Mouse (Mus musculus): ENCODE measurements around the gene Tnfaip1. TPM values are rescaled to one million over a fixed set of nuclear protein-coding genes. Genes with fewer than 3 reads are reported as not detected.
A peak's percentile ranks its signal among the peaks of the same experiment; 100 is the strongest.
"Not testable (repeated sequence)": the region's sequence is repeated elsewhere in the genome, so short reads cannot be mapped to it uniquely, and the experiment has no call there.

Tnfaip1 gene
- polyA plus RNA-seq (2014; fragmentation: Nextera tagmentation; extraction: Ambion mirVana) = 42.1 and 42.2 TPM in 2 replicates

GRCm38 (mm10) chr11:78536080-78536689, at the start of gene Tnfaip1, which contains the start of gene Ift20:
TSS of gene Tnfaip1 (minus strand) at chr11:78536332.
TSS of gene Ift20 (plus strand) at chr11:78536361.
- peak; percentile 96 for DNase-seq (ENCODE audit: low spot score)
- Histone ChIP-seq H3K4me2 (peak within 1 kb of the TSS; percentile 94), H3K4me3 (ENCODE audit: low read depth, low read length) (peak within 1 kb of the TSS; percentile 83), H3K4me1 (replicated peaks; ENCODE audit: control insufficient read depth, insufficient read depth, low read length) (peaks cover 19% of the 10 kb centered on the region; the same call in 1 of the 2 replicates), H3K36me3 (ENCODE audit: control insufficient read depth, insufficient read depth, low read length) (peaks cover 8% of the 10 kb centered on the region), H3K27me3 (replicated peaks; ENCODE audit: control insufficient read depth, insufficient read depth, low read length) (no peaks in the 10 kb centered on the region), H3K9me3 (ENCODE audit: control insufficient read depth, low read length) (no peaks in the 10 kb centered on the region), H3K9ac (ENCODE audit: low read depth, low read length) (peak within 1 kb of the TSS; percentile 93), H3K27ac (ENCODE audit: low read depth, low read length) (peak within 1 kb of the TSS; percentile 81)
- WGBS = under 1% methylated on average over 52 of the region's 52 CpGs
- ATAC-seq (replicated peaks; ENCODE audit: low FRiP score) = peak; percentile 97

- Histone ChIP-seq H3K9ac (ENCODE audit: low read depth, low read length) (no peak overlapping the region; the same call in 1 of the 2 replicates), H3K9me3 (ENCODE audit: control insufficient read depth, low read length) (no peaks in the 10 kb centered on the region), H3K4me3 (ENCODE audit: low read depth, low read length) (no peak overlapping the region), H3K4me2 (no peak overlapping the region), H3K36me3 (ENCODE audit: control insufficient read depth, insufficient read depth, low read length) (peaks cover 20% of the 10 kb centered on the region), H3K4me1 (replicated peaks; ENCODE audit: control insufficient read depth, insufficient read depth, low read length) (no peaks in the 10 kb centered on the region), H3K27ac (ENCODE audit: low read depth, low read length) (no peak overlapping the region), H3K27me3 (replicated peaks; ENCODE audit: control insufficient read depth, insufficient read depth, low read length) (no peaks in the 10 kb centered on the region)
- DNase-seq (ENCODE audit: low spot score) (no peak), ATAC-seq (replicated peaks; ENCODE audit: low FRiP score) (no peak)
- WGBS = 70% methylated on average over 6 of the region's 6 CpGs
Observed at GRCm38 (mm10) chr11:78582848-78583247, 46.7 kb upstream of the Tnfaip1 start.

- Histone ChIP-seq H3K27ac (ENCODE audit: low read depth, low read length) (no peak overlapping the region), H3K4me2 (no peak overlapping the region), H3K9ac (ENCODE audit: low read depth, low read length) (no peak overlapping the region), H3K27me3 (replicated peaks; ENCODE audit: control insufficient read depth, insufficient read depth, low read length) (no peaks in the 10 kb centered on the region), H3K4me1 (replicated peaks; ENCODE audit: control insufficient read depth, insufficient read depth, low read length) (peaks cover 3% of the 10 kb centered on the region; the same call in 1 of the 2 replicates), H3K36me3 (ENCODE audit: control insufficient read depth, insufficient read depth, low read length) (peaks cover 16% of the 10 kb centered on the region; the same call in 1 of the 2 replicates), H3K9me3 (ENCODE audit: control insufficient read depth, low read length) (no peaks in the 10 kb centered on the region), H3K4me3 (ENCODE audit: low read depth, low read length) (no peak overlapping the region)
- WGBS = 60% methylated on average over 2 of the region's 2 CpGs
- no peak for DNase-seq (ENCODE audit: low spot score)
- ATAC-seq (replicated peaks; ENCODE audit: low FRiP score) = no peak
Observed at GRCm38 (mm10) chr11:78574975-78575374, 38.8 kb upstream of the Tnfaip1 start.

GRCm38 (mm10) chr11:78574536-78574935, 38.4 kb upstream of the Tnfaip1 start:
- 79% methylated on average over 3 of the region's 3 CpGs for WGBS
- DNase-seq (ENCODE audit: low spot score) = no peak
- Histone ChIP-seq H3K9me3 (ENCODE audit: control insufficient read depth, low read length) (no peaks in the 10 kb centered on the region), H3K4me1 (replicated peaks; ENCODE audit: control insufficient read depth, insufficient read depth, low read length) (peaks cover 3% of the 10 kb centered on the region; the same call in 1 of the 2 replicates), H3K9ac (ENCODE audit: low read depth, low read length) (no peak overlapping the region), H3K27ac (ENCODE audit: low read depth, low read length) (no peak overlapping the region), H3K4me3 (ENCODE audit: low read depth, low read length) (no peak overlapping the region), H3K4me2 (no peak overlapping the region), H3K27me3 (replicated peaks; ENCODE audit: control insufficient read depth, insufficient read depth, low read length) (no peaks in the 10 kb centered on the region), H3K36me3 (ENCODE audit: control insufficient read depth, insufficient read depth, low read length) (peaks cover 16% of the 10 kb centered on the region; the same call in 1 of the 2 replicates)
- no peak for ATAC-seq (replicated peaks; ENCODE audit: low FRiP score)

GRCm38 (mm10) chr11:78574031-78574430, 37.9 kb upstream of the Tnfaip1 start:
- not testable (repeated sequence) for H3K9me3 ChIP-seq (ENCODE audit: control insufficient read depth, low read length)
- H3K36me3 ChIP-seq (ENCODE audit: control insufficient read depth, insufficient read depth, low read length) = peaks cover 16% of the 10 kb centered on the region; the same call in 1 of the 2 replicates

GRCm38 (mm10) chr11:78571854-78572253, 35.7 kb upstream of the Tnfaip1 start:
- no peaks in the 10 kb centered on the region for H3K27me3 ChIP-seq (replicated peaks; ENCODE audit: control insufficient read depth, insufficient read depth, low read length)
- H3K36me3 ChIP-seq (ENCODE audit: control insufficient read depth, insufficient read depth, low read length) = peaks cover 17% of the 10 kb centered on the region; the same call in 1 of the 2 replicates
- H3K4me3 ChIP-seq (ENCODE audit: low read depth, low read length) = no peak overlapping the region
- no peaks in the 10 kb centered on the region for H3K9me3 ChIP-seq (ENCODE audit: control insufficient read depth, low read length)
- no peak overlapping the region for H3K9ac ChIP-seq (ENCODE audit: low read depth, low read length)
- no peak for ATAC-seq (replicated peaks; ENCODE audit: low FRiP score)
- no peak overlapping the region for H3K27ac ChIP-seq (ENCODE audit: low read depth, low read length)
- WGBS = 75% methylated on average over 6 of the region's 6 CpGs
- peaks cover 5% of the 10 kb centered on the region for H3K4me1 ChIP-seq (replicated peaks; ENCODE audit: control insufficient read depth, insufficient read depth, low read length)
- no peak overlapping the region for H3K4me2 ChIP-seq
- no peak for DNase-seq (ENCODE audit: low spot score)

More at GRCm38 (mm10) chr11:78574031-78574430, 37.9 kb upstream of the Tnfaip1 start:
- H3K4me3 ChIP-seq (ENCODE audit: low read depth, low read length); ATAC-seq (replicated peaks; ENCODE audit: low FRiP score); DNase-seq (ENCODE audit: low spot score); H3K27me3 ChIP-seq (replicated peaks; ENCODE audit: control insufficient read depth, insufficient read depth, low read length); H3K9ac ChIP-seq (ENCODE audit: low read depth, low read length); H3K4me2 ChIP-seq; H3K4me1 ChIP-seq (replicated peaks; ENCODE audit: control insufficient read depth, insufficient read depth, low read length); H3K27ac ChIP-seq (ENCODE audit: low read depth, low read length): not testable (repeated sequence)
- 93% methylated on average over 3 of the region's 4 CpGs for WGBS

GRCm38 (mm10) chr11:78571441-78571840, 35.3 kb upstream of the Tnfaip1 start:
- H3K9ac ChIP-seq (ENCODE audit: low read depth, low read length) = no peak overlapping the region
- H3K4me1 ChIP-seq (replicated peaks; ENCODE audit: control insufficient read depth, insufficient read depth, low read length) = peaks cover 9% of the 10 kb centered on the region
- H3K27me3 ChIP-seq (replicated peaks; ENCODE audit: control insufficient read depth, insufficient read depth, low read length) = no peaks in the 10 kb centered on the region
- H3K36me3 ChIP-seq (ENCODE audit: control insufficient read depth, insufficient read depth, low read length) = peaks cover 17% of the 10 kb centered on the region; the same call in 1 of the 2 replicates
- H3K4me3 ChIP-seq (ENCODE audit: low read depth, low read length) = no peak overlapping the region
- DNase-seq (ENCODE audit: low spot score) (no peak), ATAC-seq (replicated peaks; ENCODE audit: low FRiP score) (no peak)
- WGBS = 94% methylated on average over 8 of the region's 8 CpGs
- no peaks in the 10 kb centered on the region for H3K9me3 ChIP-seq (ENCODE audit: control insufficient read depth, low read length)
- no peak overlapping the region for H3K27ac ChIP-seq (ENCODE audit: low read depth, low read length)
- no peak overlapping the region for H3K4me2 ChIP-seq

GRCm38 (mm10) chr11:78569806-78570205, 33.7 kb upstream of the Tnfaip1 start:
- Histone ChIP-seq H3K27me3 (replicated peaks; ENCODE audit: control insufficient read depth, insufficient read depth, low read length) (no peaks in the 10 kb centered on the region), H3K9me3 (ENCODE audit: control insufficient read depth, low read length) (no peaks in the 10 kb centered on the region), H3K4me3 (ENCODE audit: low read depth, low read length) (no peak overlapping the region), H3K9ac (ENCODE audit: low read depth, low read length) (no peak overlapping the region), H3K4me1 (replicated peaks; ENCODE audit: control insufficient read depth, insufficient read depth, low read length) (peaks cover 10% of the 10 kb centered on the region), H3K4me2 (no peak overlapping the region), H3K36me3 (ENCODE audit: control insufficient read depth, insufficient read depth, low read length) (peaks cover 17% of the 10 kb centered on the region; the same call in 1 of the 2 replicates), H3K27ac (ENCODE audit: low read depth, low read length) (peak overlapping the region; percentile 58)
- no peak for DNase-seq (ENCODE audit: low spot score)
- 49% methylated on average over 3 of the region's 3 CpGs for WGBS
- ATAC-seq (replicated peaks; ENCODE audit: low FRiP score) = no peak

GRCm38 (mm10) chr11:78568827-78569226, 32.7 kb upstream of the Tnfaip1 start:
- ATAC-seq (replicated peaks; ENCODE audit: low FRiP score) = no peak
- H3K4me3 ChIP-seq (ENCODE audit: low read depth, low read length) = no peak overlapping the region
- DNase-seq (ENCODE audit: low spot score) = no peak
- H3K4me1 ChIP-seq (replicated peaks; ENCODE audit: control insufficient read depth, insufficient read depth, low read length) = peaks cover 7% of the 10 kb centered on the region
- no peaks in the 10 kb centered on the region for H3K27me3 ChIP-seq (replicated peaks; ENCODE audit: control insufficient read depth, insufficient read depth, low read length)
- no peaks in the 10 kb centered on the region for H3K9me3 ChIP-seq (ENCODE audit: control insufficient read depth, low read length)
- H3K36me3 ChIP-seq (ENCODE audit: control insufficient read depth, insufficient read depth, low read length) = peaks cover 15% of the 10 kb centered on the region; the same call in 1 of the 2 replicates
- H3K9ac ChIP-seq (ENCODE audit: low read depth, low read length) = no peak overlapping the region
- H3K27ac ChIP-seq (ENCODE audit: low read depth, low read length) = no peak overlapping the region
- H3K4me2 ChIP-seq = no peak overlapping the region
- 91% methylated on average over 10 of the region's 10 CpGs for WGBS
